Mouse (Mus musculus) bone marrow, adult 2 months (tissue): ENCODE measurements around the gene Fanca. TPM values are rescaled to one million over a fixed set of nuclear protein-coding genes. Genes with fewer than 3 reads are reported as not detected.

ENCODE experiments used
- H3K27ac ChIP-seq: fragments of 200-500 bp; 2 replicates; pipeline ENCODE4 v1.5.1; 2012; ENCODE audit warnings: low read depth, mild to moderate bottlenecking, control low read depth, inconsistent platforms, low read length; ENCODE audit not compliant: control insufficient read depth, poor library complexity, insufficient read depth
- H3K4me1 ChIP-seq: fragments of 200-500 bp; 2 replicates; pipeline ENCODE4 v1.6.1; 2011; ENCODE audit warnings: low read length; ENCODE audit not compliant: control insufficient read depth, insufficient read depth
- H3K4me3 ChIP-seq: fragments of 200-500 bp; replicated peaks from 2 replicates; pipeline ENCODE3; 2011; ENCODE audit warnings: mild to moderate bottlenecking, low read depth, low read length, control low read depth; ENCODE audit not compliant: control insufficient read depth
- CTCF ChIP-seq: fragments of 200-500 bp; IDR thresholded peaks from 2 replicates; pipeline ENCODE4 v1.5.1; 2011; ENCODE audit warnings: low read length, control low read depth; ENCODE audit not compliant: control insufficient read depth, insufficient read depth
- POLR2A ChIP-seq: fragments of 200-500 bp; IDR thresholded peaks from 2 replicates; pipeline ENCODE4 v1.6.1; 2011; ENCODE audit warnings: low read depth, mild to moderate bottlenecking, control low read depth, low read length, borderline replicate concordance; ENCODE audit not compliant: control insufficient read depth
- WGBS: fragments of 180-500 bp; shearing (Covaris S2); methylation state at CpG from one replicate; pipeline ENCODE4 v1.1.7; 2018; 5-methylcytosine and 5-hydroxymethylcytosine counted together
- polyA plus RNA-seq: library from polyadenylated mRNA; stranded (reverse); fragments of >200 nt; gene quantifications from 2 replicates; pipeline ENCODE4 v1.2.4, GENCODE M21; 2011; ENCODE audit warnings: low replicate concordance; ENCODE audit not compliant: missing spikeins, insufficient read depth, insufficient read length

The Fanca gene
- polyA plus RNA-seq, 1 experiment, result 60.2 TPM

- no peak for TF ChIP-seq POLR2A
- no peak for TF ChIP-seq CTCF
- H3K27ac ChIP-seq, result no peak overlapping the region
- no peak overlapping the region for H3K4me3 ChIP-seq
- peaks cover 2% of the 10 kb centered on the region; the same call in 1 of the 2 replicates for H3K4me1 ChIP-seq
- WGBS, result 82% methylated on average over 1 of the region's 1 CpGs
These were observed 90.0 kb downstream of the Fanca start for GRCm38 (mm10) chr8:123228416-123228815.

DNA sequence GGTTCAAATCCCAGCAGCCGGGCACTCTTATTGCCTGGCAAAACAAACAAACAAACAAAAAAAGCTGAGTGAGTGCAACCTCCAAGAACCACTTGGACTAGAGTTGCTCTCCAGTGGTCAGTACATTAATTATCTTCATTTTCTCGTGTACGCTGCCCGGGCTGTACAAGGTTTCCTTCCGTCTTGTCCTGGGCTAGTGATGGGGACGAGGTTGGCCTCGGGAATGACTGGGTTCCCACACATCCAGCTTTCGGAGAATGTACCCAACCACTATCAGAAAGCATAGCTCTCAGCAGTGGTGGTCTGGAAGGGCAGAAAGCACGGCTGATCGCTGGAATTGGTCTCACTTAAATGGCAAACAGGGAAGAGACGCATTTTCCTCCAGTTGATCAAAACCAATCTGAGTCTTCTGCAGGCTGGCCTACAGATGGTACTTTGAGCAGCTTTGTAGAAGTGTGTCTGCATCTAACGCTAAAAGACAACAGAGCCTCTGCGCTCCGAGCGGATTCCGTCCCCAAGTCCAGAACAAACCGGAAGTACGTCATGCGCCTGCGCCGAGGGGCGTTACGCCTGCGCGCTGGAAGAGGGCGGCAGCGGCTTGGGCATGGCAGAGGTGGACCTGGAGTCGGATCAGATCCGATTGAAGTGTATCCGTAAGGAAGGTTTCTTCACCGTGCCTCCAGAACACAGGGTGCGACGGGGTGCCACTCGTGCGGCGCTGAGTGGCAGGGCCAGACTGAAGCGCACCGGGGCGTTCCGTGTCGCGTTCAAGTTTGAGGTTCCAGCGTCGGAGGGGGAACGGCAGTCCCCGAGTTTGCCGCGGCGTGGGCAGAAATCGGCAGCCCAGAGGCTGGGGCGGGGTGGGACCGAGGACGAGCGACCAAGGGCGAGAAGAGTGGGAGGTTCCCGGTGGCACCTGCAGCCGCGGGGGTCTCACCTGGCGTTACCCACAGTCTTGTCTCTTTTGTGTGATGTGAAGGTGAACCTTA, 93.8 kb downstream of the Fanca start, which contains the start of gene Cdk10:
Gene Cdk10, plus strand, starts transcription at position 565 of the 989 bp plus-strand sequence.
- peaks cover 2% of the 10 kb centered on the region; the same call in 1 of the 2 replicates for H3K4me1 ChIP-seq
- WGBS, result 2% methylated on average over 59 of the region's 59 CpGs
- peak within 1 kb of the TSS; percentile 44 for H3K27ac ChIP-seq
- H3K4me3 ChIP-seq, result peak within 1 kb of the TSS; percentile 88
- TF ChIP-seq CTCF (no peak), POLR2A (peak; percentile 96)

GRCm38 (mm10) chr8:123220917-123221316, 97.5 kb downstream of the Fanca start:
- TF ChIP-seq POLR2A (no peak), CTCF (no peak)
- whole genome bisulfite sequencing, result 10% methylated on average over 1 of the region's 1 CpGs
- H3K4me1 ChIP-seq, result peaks cover 2% of the 10 kb centered on the region; the same call in 1 of the 2 replicates
- no peak overlapping the region for H3K27ac ChIP-seq
- no peak overlapping the region for H3K4me3 ChIP-seq

Other genes with a start within 250 kb of the Fanca start
- gene Rpl13, start 216.2 kb downstream of the Fanca start, polyA plus RNA-seq, result 1,064 and 1,759 TPM in 2 replicates
- 0.40 and 1.5 TPM in 2 replicates for gene Cpne7, start 201.2 kb downstream of the Fanca start, polyA plus RNA-seq
- gene Sult5a1, start 160.3 kb downstream of the Fanca start, polyA plus RNA-seq, result 0.52 and 1.4 TPM in 2 replicates
- 9.7 and 14.2 TPM in 2 replicates for gene Dpep1, start 132.3 kb downstream of the Fanca start, polyA plus RNA-seq
- gene Chmp1a, start 105.8 kb downstream of the Fanca start, polyA plus RNA-seq, result 62.6 and 88.7 TPM in 2 replicates
- gene Spata33, start 105.7 kb downstream of the Fanca start, polyA plus RNA-seq, result 0.62 TPM in 1 of 2 replicates, not detected in the other
- 32.1 and 71.7 TPM in 2 replicates for gene Cdk10, start 93.7 kb downstream of the Fanca start, polyA plus RNA-seq
- gene Spata2l, start 82.3 kb downstream of the Fanca start, polyA plus RNA-seq, result 2.8 TPM in 1 of 2 replicates, not detected in the other
- 10.9 and 29.2 TPM in 2 replicates for gene Zfp276, start 64.4 kb downstream of the Fanca start, polyA plus RNA-seq
- gene Vps9d1, start 64.2 kb downstream of the Fanca start, polyA plus RNA-seq, result 12.4 and 30.1 TPM in 2 replicates
- gene Spire2, start 14.1 kb upstream of the Fanca start, polyA plus RNA-seq, result 1.5 TPM in 2 replicates
- 171 and 310 TPM in 2 replicates for gene Tcf25, start 55.2 kb upstream of the Fanca start, polyA plus RNA-seq
- 0.36 and 0.70 TPM in 2 replicates for gene Mc1r, start 88.5 kb upstream of the Fanca start, polyA plus RNA-seq
- gene Tubb3, start 92.8 kb upstream of the Fanca start, polyA plus RNA-seq, result 0.56 and 1.4 TPM in 2 replicates
- gene Def8, start 105.0 kb upstream of the Fanca start, polyA plus RNA-seq, result 10.3 and 16.7 TPM in 2 replicates
- 12.3 and 22.8 TPM in 2 replicates for gene Afg3l1, start 159.3 kb upstream of the Fanca start, polyA plus RNA-seq
- gene Dbndd1, start 196.9 kb upstream of the Fanca start, polyA plus RNA-seq, result not detected in 2 replicates
- 3.4 and 6.3 TPM in 2 replicates for gene Gas8, start 200.3 kb upstream of the Fanca start, polyA plus RNA-seq